Mouse (Mus musculus) ES-Bruce4 (cell line): Measurements from ENCODE around the gene Lpp.

Experiments used
- CTCF ChIP-seq: IDR thresholded peaks from one replicate; pipeline ENCODE4 v1.8.1; 2011; ENCODE audit warnings: low read depth, low read length
- POLR2A ChIP-seq: IDR thresholded peaks from one replicate; pipeline ENCODE4 v1.8.1; 2011; ENCODE audit warnings: low read length; ENCODE audit not compliant: insufficient read depth

GRCm38 (mm10) chr16:24792836-24793235, 399.5 kb downstream of the Lpp start:
- no peak for TF ChIP-seq POLR2A
- no peak for TF ChIP-seq CTCF
